Mouse (Mus musculus) erythroblast, embryonic 14.5 days (primary cell): ENCODE data around the gene Polr1d. TPM values are rescaled to one million over a fixed set of nuclear protein-coding genes. Genes with fewer than 3 reads are reported as not detected.

Source experiments
- H3K27me3 ChIP-seq: 2 replicates; pipeline ENCODE4 v1.6.1; 2012; ENCODE audit warnings: inconsistent platforms; ENCODE audit not compliant: control insufficient read depth
- H3K36me3 ChIP-seq: 2 replicates; pipeline ENCODE4 v1.6.1; 2012; ENCODE audit warnings: mild to moderate bottlenecking, inconsistent platforms; ENCODE audit not compliant: control insufficient read depth
- H3K4me1 ChIP-seq: 2 replicates; pipeline ENCODE4 v1.6.1; 2012; ENCODE audit warnings: inconsistent platforms; ENCODE audit not compliant: control insufficient read depth
- H3K4me3 ChIP-seq: replicated peaks from 2 replicates; pipeline ENCODE3; 2012; ENCODE audit warnings: moderate library complexity, mild to moderate bottlenecking, inconsistent platforms
- H3K9me3 ChIP-seq: 2 replicates; pipeline ENCODE4 v1.6.1; 2012; ENCODE audit warnings: low read length, inconsistent platforms, mixed read lengths; ENCODE audit not compliant: control insufficient read depth
- GATA1 ChIP-seq: IDR thresholded peaks from 2 replicates; pipeline ENCODE4 v1.6.1; 2012; ENCODE audit warnings: low read length, inconsistent platforms, mixed read lengths
- TAL1 ChIP-seq: IDR thresholded peaks from 3 replicates; pipeline ENCODE4 v1.6.1; 2012; ENCODE audit warnings: low read length, inconsistent platforms, mixed read lengths
- polyA plus RNA-seq: library from polyadenylated mRNA; stranded (reverse); fragments of >175 nt; gene quantifications from 2 replicates; pipeline ENCODE4 v1.2.3, GENCODE M21; 2012

Gene Polr1d
- polyA plus RNA-seq, 1 experiment = 6.5 TPM

DNA sequence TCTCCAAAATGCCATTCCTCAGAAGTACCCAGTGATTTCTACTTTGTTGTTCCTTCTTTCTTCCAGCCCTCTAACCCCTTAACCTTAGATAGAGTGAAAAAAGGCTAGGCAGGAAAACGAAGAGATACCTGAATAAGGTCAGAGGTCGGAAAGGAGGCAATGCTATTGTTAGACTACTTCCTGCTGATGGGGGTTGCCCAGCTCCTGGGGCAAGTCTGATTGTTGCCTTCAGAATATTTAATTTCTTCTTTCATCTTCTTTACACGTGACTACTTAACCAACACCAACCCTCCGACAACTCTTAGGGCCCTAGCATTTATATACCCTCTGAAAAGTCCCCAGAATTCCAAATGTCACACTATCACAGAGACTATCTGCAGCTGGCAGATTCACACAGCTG, 10.7 kb upstream of the Polr1d start:
- no peaks in the 10 kb centered on the region for H3K9me3 ChIP-seq
- TF ChIP-seq TAL1 (no peak), GATA1 (no peak)
- H3K36me3 ChIP-seq = peaks cover 3% of the 10 kb centered on the region
- H3K4me1 ChIP-seq = peaks cover 10% of the 10 kb centered on the region
- no peak overlapping the region for H3K4me3 ChIP-seq
- H3K27me3 ChIP-seq = no peaks in the 10 kb centered on the region

DNA sequence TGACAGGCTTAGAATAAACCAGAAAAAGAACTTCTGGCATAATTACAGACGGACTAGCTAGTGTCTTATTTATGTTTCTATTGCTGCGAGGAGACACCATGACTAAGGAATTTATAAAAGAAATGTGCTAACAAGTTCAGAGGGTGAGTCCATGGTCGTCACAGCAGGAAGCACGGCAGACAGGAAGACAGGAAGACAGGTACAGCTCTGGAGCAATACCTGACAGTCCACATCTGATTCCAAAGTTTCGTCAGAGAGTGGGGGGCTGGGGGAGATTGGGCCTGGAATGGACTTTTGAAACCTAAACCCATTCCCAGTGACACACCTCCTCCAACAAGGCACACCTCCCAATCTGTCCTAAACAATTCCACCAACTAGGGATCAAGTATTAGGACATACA, 9.9 kb upstream of the Polr1d start:
- H3K4me3 ChIP-seq = no peak overlapping the region
- no peaks in the 10 kb centered on the region for H3K27me3 ChIP-seq
- peaks cover 3% of the 10 kb centered on the region for H3K36me3 ChIP-seq
- TF ChIP-seq TAL1 (no peak), GATA1 (no peak)
- peaks cover 10% of the 10 kb centered on the region for H3K4me1 ChIP-seq
- no peaks in the 10 kb centered on the region for H3K9me3 ChIP-seq

DNA sequence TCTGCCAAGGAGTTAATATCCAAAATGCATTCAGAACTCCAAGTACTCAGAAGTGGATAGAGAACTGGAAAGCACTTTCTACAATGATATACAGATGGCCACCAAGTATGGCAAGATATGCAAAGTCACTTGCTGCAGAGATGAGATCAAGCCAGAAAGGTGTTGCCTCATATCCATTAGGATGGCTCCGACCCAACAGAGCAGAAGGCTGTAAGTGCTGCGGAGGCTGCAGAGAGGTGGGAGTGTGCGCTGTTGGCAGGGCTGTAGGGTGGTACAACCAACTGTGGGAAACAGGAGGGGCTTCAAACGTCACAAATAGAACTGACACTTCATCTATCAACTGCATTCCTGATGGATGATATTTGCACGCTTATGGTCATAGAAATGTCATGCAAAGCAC, 8.0 kb upstream of the Polr1d start:
- Histone ChIP-seq H3K4me3 (no peak overlapping the region), H3K36me3 (peaks cover 3% of the 10 kb centered on the region), H3K9me3 (no peaks in the 10 kb centered on the region), H3K27me3 (no peaks in the 10 kb centered on the region), H3K4me1 (peaks cover 21% of the 10 kb centered on the region)
- TF ChIP-seq GATA1 = no peak
- TF ChIP-seq TAL1 = no peak

DNA sequence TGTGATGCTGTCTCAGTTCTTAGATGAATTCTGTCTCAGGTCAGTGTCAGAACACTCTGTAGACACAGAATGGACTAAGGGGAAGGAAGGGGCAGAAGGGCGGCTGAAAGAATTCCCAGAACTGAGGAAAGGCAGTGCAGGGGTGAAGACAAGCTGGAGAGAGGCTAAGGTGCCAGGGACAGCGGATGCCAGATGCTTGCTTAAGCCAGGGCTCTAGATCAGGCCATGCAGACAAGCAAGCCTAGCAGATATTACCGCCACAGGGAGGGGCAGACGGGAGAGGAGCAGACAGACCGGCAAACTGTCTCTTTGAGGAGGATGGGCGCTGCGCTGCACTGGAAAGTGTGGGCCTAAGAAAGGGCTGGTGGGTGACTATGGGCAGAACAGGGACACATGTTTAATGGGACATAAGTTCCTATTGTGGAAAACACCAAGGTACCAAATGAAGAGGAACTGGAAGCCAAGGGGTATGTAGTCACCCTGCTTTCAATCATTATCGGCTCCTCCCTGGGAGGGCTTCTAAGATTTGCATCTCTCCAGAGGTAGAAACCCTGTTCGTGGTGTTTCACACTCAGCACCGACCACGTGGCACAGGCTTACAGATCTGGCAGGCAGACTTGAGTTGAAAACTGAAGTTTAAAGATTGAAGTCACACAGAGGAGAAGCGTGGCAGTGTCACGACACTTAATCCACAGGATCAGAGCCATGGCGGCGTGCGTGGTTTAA, 5.9 kb upstream of the Polr1d start:
- Histone ChIP-seq H3K4me3 (no peak overlapping the region), H3K9me3 (no peaks in the 10 kb centered on the region), H3K4me1 (peaks cover 38% of the 10 kb centered on the region), H3K36me3 (peaks cover 3% of the 10 kb centered on the region), H3K27me3 (no peaks in the 10 kb centered on the region)
- TF ChIP-seq TAL1 = no peak
- TF ChIP-seq GATA1 = no peak

DNA sequence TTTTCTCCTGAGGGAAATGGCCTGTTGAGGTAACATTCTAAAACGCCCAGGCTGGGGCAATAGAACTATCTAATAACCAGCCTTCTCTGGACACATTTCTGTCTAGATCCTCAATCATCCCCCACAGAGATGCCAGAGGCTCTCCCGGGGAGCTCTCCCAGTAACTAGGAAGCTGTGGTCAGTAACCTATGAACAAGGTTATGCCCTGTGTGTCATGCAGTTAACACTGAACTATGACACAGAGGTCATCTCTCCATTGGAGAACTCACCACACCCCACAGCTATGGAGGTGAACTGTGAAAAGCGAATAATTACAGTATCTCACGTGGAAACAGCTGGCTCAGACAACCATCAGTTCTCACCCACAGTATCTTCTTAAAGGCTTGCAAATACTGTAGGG, 5.0 kb upstream of the Polr1d start:
- Histone ChIP-seq H3K36me3 (peaks cover 3% of the 10 kb centered on the region), H3K9me3 (no peaks in the 10 kb centered on the region), H3K4me1 (peaks cover 45% of the 10 kb centered on the region), H3K27me3 (no peaks in the 10 kb centered on the region), H3K4me3 (no peak overlapping the region)
- no peak for TF ChIP-seq TAL1
- TF ChIP-seq GATA1 = no peak

DNA sequence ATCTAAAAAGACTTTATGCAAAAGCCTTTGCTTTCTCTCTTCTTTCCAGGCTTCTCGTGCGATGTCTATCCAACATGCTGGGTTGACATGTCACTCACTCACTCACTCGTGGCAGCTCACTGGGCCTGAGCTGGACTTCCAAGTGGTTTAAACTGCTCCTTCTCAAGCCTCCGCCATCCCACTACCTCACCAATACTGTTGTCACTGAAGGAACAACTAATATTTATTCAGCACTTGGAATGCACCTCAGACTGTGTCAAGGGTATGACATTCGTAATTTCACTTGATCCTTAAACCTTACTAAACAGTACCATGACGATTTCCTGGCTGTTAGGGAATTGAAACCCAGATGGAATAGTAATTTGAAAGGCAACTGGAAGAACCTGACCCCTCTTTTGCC, 3.0 kb upstream of the Polr1d start:
- no peaks in the 10 kb centered on the region for H3K27me3 ChIP-seq
- H3K4me3 ChIP-seq = no peak overlapping the region
- no peaks in the 10 kb centered on the region for H3K9me3 ChIP-seq
- no peak for TF ChIP-seq TAL1
- TF ChIP-seq GATA1 = no peak
- H3K36me3 ChIP-seq = peaks cover 5% of the 10 kb centered on the region
- H3K4me1 ChIP-seq = peaks cover 60% of the 10 kb centered on the region

DNA sequence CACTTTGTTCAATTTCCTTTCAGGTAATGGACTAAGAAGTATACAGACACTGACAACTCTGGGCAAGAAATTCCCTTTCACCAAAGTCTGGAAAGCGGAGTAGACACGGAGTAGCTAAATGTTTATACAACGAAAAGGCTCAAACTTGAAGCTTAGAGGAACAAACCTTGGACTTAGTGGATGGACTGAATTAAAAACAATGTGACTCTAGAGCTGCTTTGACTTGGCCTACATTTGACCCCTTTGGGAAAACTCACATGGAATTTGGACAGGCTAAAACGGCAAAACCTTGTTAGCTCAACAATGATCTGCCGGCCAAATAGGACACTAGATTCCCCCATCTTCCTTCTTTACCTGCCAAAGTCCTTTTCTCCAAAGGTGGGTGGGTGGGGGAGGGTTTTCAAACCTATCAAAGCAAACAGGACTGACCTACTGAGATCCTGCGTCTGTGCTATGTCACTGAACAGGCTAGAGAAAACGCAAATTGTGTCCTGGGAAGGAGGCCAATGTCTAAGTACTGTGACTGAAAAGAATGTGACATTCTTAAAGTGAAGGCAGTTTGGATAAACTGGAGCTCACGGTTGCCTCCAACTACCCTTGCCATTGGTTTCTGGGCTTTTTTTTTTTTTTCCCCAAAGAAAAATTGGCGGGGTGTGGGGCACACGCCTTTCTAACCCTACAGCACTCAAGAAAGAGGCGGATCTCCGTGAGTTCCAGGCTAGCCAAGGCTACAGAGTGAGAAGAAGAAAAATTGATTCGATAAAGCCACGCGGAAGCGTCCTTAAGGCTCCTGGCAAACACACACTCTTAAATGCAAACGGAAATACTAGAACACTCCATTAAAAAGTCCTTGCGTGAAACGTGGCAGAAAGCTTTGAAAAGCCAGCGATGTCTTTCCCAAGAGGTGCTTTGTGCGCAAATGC, 1.5 kb upstream of the Polr1d start:
- no peaks in the 10 kb centered on the region for H3K27me3 ChIP-seq
- H3K9me3 ChIP-seq = no peaks in the 10 kb centered on the region
- H3K4me1 ChIP-seq = peaks cover 67% of the 10 kb centered on the region
- peak overlapping the region; percentile 92 for H3K4me3 ChIP-seq
- TF ChIP-seq GATA1 = no peak
- no peak for TF ChIP-seq TAL1
- H3K36me3 ChIP-seq = peaks cover 17% of the 10 kb centered on the region

DNA sequence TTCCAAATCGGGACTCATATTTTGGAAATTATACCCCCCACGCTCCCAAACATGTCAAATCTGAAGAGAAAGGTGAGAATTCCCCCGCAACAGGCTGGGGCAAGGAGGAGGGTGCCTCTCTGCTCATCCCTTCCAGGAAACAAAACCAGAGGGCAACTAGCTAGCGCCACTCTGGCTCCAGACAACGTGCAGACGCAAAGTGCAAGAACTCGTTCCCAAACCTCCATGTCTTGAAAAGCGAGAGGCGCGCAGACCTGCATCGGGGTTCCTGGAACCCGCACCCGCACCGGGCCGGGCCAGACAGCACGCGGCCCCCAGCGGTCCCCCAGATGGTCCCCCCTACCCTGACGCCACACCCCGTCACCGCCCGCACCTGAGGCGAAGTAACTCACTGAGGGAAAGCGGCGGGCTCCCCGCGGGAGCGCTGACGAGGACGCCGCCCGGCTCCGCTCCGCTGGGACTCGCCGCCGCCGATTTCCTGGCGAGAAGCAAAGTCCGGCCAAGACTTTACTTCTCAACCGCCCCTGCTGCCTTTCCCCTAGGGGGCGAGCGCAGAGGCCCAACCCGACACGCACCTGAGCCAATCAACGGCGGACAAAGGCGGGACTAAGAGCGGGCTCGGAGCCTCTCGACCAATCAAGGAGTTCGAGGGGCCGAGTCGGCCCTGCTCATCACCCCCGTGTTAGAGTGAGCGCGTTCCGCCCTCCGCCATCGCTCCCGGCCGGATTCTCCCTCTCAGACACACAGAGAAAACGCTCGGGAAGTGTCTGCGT, 638 bp upstream of the Polr1d start, which contains the start of gene Lnx2:
TSS of gene Lnx2 (minus strand) at position 561 of the 773 bp plus-strand sequence.
- Histone ChIP-seq H3K4me3 (peak within 1 kb of the TSS; percentile 92), H3K4me1 (peaks cover 62% of the 10 kb centered on the region), H3K9me3 (no peaks in the 10 kb centered on the region), H3K27me3 (no peaks in the 10 kb centered on the region), H3K36me3 (peaks cover 20% of the 10 kb centered on the region)
- no peak for TF ChIP-seq TAL1
- no peak for TF ChIP-seq GATA1
